Mouse (Mus musculus) forebrain, embryonic 10.5 days (tissue): ENCODE measurements at regions not wholly inside any gene's neighbourhood (a gene's known extent, or its start where the extent isn't known, plus 50 kb on each side); places are given as distances from the start of the nearest gene placed in this dataset.

Experiments
- DNase-seq: peaks from one replicate; pipeline ENCODE4 v3.0.0-alpha.2; 2017; ENCODE audit warnings: low spot score; ENCODE audit errors: extremely low spot score
- H3K27ac ChIP-seq: fragments of 300-500 bp; sonication (generic); 2 replicates; pipeline ENCODE4 v1.5.1; 2016; ENCODE audit warnings: mild to moderate bottlenecking
- H3K27me3 ChIP-seq: fragments of 300-500 bp; sonication (generic); 2 replicates; pipeline ENCODE4 v1.6.1; 2016; ENCODE audit warnings: mild to moderate bottlenecking; ENCODE audit not compliant: poor library complexity, severe bottlenecking
- H3K36me3 ChIP-seq: fragments of 300-500 bp; sonication (generic); replicated peaks from 2 replicates; pipeline ENCODE4 v1.6.1; 2016; ENCODE audit warnings: mild to moderate bottlenecking, moderate library complexity
- H3K4me1 ChIP-seq: fragments of 300-500 bp; sonication (generic); 2 replicates; pipeline ENCODE4 v1.6.1; 2016
- H3K4me3 ChIP-seq: fragments of 300-500 bp; sonication (generic); 2 replicates; pipeline ENCODE4 v1.5.1; 2016; ENCODE audit warnings: mild to moderate bottlenecking, moderate library complexity
- H3K9me3 ChIP-seq: fragments of 300-500 bp; sonication (generic); 2 replicates; pipeline ENCODE4 v1.6.1; 2016; ENCODE audit warnings: mild to moderate bottlenecking, moderate library complexity
- WGBS: fragments of 180-500 bp; shearing (Covaris S2); methylation state at CpG from one replicate; pipeline ENCODE4 v1.1.7; 2016; 5-methylcytosine and 5-hydroxymethylcytosine counted together

DNA sequence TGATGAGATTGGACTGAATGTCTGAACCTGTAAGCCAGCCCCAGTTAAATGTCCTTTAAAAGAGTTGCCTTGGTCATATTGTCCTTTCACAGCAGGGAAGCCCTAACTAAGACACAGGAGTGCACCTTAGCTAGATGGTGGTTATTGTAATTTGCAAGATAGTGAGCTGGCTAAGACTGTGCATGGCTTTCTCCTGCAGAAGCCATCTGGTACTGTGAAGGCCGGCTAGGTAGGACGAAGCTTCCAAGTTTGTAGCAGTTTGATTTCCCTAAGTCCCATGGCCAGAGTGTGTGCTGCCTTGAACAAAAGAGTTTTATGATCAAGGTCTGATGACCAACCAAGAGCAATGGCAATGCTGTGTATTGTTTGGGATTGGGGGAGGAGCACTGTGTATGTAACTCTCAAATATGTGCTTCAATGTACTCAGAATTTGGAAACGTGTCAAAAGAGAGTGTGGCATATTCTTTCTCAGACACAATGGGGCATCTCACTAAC lies 356.6 kb upstream of the Mmadhc start:
- H3K27ac ChIP-seq, result no peak overlapping the region
- no peaks in the 10 kb centered on the region for H3K9me3 ChIP-seq
- DNase-seq, result no peak
- H3K27me3 ChIP-seq, result no peaks in the 10 kb centered on the region
- H3K4me1 ChIP-seq, result peaks cover 19% of the 10 kb centered on the region
- WGBS, result 91% methylated on average over 3 of the region's 3 CpGs
- no peaks in the 10 kb centered on the region for H3K36me3 ChIP-seq
- no peak overlapping the region for H3K4me3 ChIP-seq

GRCm38 (mm10) chr2:50649656-50650055 lies 353.1 kb upstream of the Mmadhc start:
- no peaks in the 10 kb centered on the region for H3K27me3 ChIP-seq
- no peak overlapping the region for H3K27ac ChIP-seq
- no peaks in the 10 kb centered on the region for H3K36me3 ChIP-seq
- H3K4me1 ChIP-seq, result peaks cover 19% of the 10 kb centered on the region
- DNase-seq, result no peak
- no peak overlapping the region for H3K4me3 ChIP-seq
- no peaks in the 10 kb centered on the region for H3K9me3 ChIP-seq
- 79% methylated on average over 3 of the region's 3 CpGs for WGBS

DNA sequence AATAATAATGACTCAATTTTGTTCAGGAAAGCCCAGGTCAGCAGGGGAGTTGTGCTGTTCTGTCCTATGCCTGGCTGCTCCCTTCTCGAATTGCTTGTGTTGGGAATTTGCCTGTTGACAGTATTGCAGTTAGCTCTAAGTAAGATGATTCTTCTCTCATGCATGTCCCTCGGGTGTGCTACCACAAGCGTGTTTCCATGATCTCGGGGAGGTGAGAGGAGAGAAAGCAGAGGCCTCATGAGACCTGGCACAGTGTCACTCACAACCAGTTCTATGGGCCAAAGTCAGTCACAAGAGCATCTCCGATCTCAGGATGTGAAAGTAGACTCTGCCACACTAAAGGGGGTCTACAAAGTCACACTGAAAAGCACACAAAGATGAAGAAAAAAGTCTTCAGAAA lies 346.6 kb upstream of the Mmadhc start:
- Histone ChIP-seq H3K27ac (no peak overlapping the region), H3K27me3 (no peaks in the 10 kb centered on the region), H3K4me3 (no peak overlapping the region), H3K36me3 (no peaks in the 10 kb centered on the region), H3K4me1 (no peaks in the 10 kb centered on the region), H3K9me3 (no peaks in the 10 kb centered on the region)
- 92% methylated on average over 5 of the region's 5 CpGs for WGBS
- DNase-seq, result no peak

DNA sequence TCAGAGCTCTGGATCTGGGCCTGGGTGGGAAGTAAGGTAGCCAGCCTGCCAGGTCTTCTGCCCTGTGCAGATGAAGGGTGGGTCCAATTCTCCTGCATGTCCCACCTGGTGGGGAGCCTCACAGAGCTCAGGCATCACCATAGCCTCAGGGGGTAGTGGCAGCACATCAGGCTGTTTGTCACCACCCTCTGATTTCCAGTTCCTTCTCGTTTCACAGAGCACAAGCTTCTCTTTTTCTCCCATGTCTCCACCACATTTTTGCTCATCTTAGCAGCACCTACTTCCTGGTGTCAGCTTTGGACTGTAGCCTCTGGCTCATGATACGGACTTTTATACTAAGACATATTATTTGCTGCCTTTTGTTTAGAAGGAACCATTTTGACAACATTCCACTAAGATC lies 345.6 kb upstream of the Mmadhc start:
- WGBS, result 75% methylated on average over 2 of the region's 2 CpGs
- no peaks in the 10 kb centered on the region for H3K27me3 ChIP-seq
- H3K4me1 ChIP-seq, result no peaks in the 10 kb centered on the region
- no peak for DNase-seq
- no peaks in the 10 kb centered on the region for H3K9me3 ChIP-seq
- no peak overlapping the region for H3K4me3 ChIP-seq
- no peaks in the 10 kb centered on the region for H3K36me3 ChIP-seq
- H3K27ac ChIP-seq, result no peak overlapping the region

DNA sequence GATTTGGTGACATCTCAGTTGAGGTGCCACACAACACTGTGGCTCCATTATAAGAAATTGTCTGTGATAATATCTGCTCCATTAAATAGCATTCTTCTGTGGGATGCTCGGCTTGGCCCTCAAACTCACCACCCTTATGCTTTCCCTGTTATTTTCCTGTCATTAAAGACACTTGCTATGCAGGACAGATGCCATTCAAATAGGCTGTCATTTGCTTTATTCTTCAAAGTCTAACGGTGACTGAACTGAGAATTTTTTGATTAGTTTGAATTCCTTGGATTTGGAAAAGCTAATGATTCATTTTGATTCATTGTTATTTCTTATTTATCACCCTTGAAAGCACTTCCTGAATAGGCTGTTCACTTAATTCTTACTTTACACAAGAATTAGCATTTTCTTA lies 339.3 kb upstream of the Mmadhc start:
- no peak overlapping the region for H3K4me3 ChIP-seq
- peaks cover 14% of the 10 kb centered on the region for H3K4me1 ChIP-seq
- no peaks in the 10 kb centered on the region for H3K36me3 ChIP-seq
- H3K27ac ChIP-seq, result no peak overlapping the region
- H3K27me3 ChIP-seq, result no peaks in the 10 kb centered on the region
- no peaks in the 10 kb centered on the region for H3K9me3 ChIP-seq
- 63% methylated on average over 2 of the region's 2 CpGs for WGBS
- DNase-seq, result no peak

DNA sequence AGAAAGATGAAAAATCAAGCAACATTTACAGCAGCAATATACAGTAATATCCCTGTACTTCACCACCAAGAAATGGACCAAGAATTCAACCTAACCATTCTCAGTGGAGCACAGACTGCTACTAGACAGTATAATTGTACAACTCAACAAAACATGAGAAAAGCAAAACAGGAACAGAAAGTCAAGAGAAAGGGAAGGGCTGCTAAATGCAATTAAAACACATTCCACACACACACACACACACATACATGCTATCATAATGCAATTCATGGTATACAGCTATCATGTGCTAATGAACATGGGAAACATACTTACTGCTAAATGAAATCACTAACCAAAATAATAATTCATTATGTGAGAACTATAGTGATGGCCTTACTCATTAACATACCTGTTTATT lies 335.2 kb upstream of the Mmadhc start:
- no peak overlapping the region for H3K27ac ChIP-seq
- H3K9me3 ChIP-seq, result no peaks in the 10 kb centered on the region
- no peaks in the 10 kb centered on the region for H3K36me3 ChIP-seq
- H3K4me3 ChIP-seq, result no peak overlapping the region
- peaks cover 14% of the 10 kb centered on the region for H3K4me1 ChIP-seq
- no peak for DNase-seq
- H3K27me3 ChIP-seq, result no peaks in the 10 kb centered on the region

- 85% methylated on average over 2 of the region's 2 CpGs for WGBS
- Histone ChIP-seq H3K9me3 (no peaks in the 10 kb centered on the region), H3K4me1 (peaks cover 2% of the 10 kb centered on the region), H3K27me3 (no peaks in the 10 kb centered on the region), H3K36me3 (no peaks in the 10 kb centered on the region), H3K4me3 (no peak overlapping the region), H3K27ac (no peak overlapping the region)
- DNase-seq, result no peak
Measured at GRCm38 (mm10) chr2:50627501-50627900, 330.9 kb upstream of the Mmadhc start.

DNA sequence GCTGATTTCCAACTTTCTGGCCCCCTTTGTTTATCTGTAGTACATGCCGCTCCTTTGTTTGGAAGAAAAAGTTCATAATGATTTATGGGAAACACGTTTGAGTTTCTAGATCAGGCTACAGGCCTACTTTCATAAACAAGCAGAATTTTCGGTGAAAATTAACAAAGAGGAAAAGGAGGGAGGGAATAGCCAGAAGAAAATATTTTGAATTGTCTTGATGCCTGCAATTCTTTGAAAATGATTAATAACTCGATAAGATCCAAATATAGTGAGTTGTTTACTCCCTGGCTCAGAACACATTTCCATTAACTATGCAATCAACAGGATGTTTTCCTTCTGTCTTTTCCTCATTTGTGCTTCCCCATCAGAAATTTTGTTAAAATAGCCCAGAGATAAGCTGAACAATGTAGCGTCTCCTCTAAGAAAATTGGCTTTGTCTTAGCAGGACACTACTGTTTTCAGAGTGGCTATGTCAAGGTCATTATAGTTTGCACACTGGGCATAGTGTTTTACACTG lies 328.7 kb upstream of the Mmadhc start:
- no peak for DNase-seq
- H3K4me3 ChIP-seq, result no peak overlapping the region
- no peaks in the 10 kb centered on the region for H3K36me3 ChIP-seq
- WGBS, result 92% methylated on average over 5 of the region's 5 CpGs
- H3K27me3 ChIP-seq, result no peaks in the 10 kb centered on the region
- H3K9me3 ChIP-seq, result no peaks in the 10 kb centered on the region
- H3K4me1 ChIP-seq, result no peaks in the 10 kb centered on the region
- no peak overlapping the region for H3K27ac ChIP-seq

DNA sequence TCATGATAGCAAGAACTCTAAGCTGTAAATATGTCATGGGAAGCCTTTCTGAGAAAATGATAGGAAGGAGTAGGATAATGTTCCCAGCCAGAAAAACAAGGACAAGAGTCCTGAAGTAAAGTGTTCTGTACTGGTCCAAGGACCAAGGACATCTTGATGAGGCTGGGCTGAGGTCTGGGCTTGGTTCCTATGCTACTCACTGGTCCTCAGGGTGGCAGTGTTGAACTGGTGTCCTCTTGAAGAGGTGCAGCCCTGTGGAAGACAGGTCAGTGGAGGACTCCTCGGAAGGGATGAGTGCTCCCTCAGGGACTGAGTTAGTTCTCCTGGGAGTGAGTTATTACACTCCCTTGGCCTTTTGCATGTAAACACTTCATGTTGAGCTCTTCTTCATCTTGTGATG lies 312.5 kb upstream of the Mmadhc start:
- no peak for DNase-seq
- WGBS, result 89% methylated on average over 1 of the region's 1 CpGs
- Histone ChIP-seq H3K27ac (no peak overlapping the region), H3K9me3 (no peaks in the 10 kb centered on the region), H3K4me3 (no peak overlapping the region), H3K4me1 (no peaks in the 10 kb centered on the region; the same call in 1 of the 2 replicates), H3K27me3 (no peaks in the 10 kb centered on the region), H3K36me3 (no peaks in the 10 kb centered on the region)

- no peak for DNase-seq
- Histone ChIP-seq H3K4me3 (no peak overlapping the region), H3K27ac (no peak overlapping the region), H3K27me3 (no peaks in the 10 kb centered on the region), H3K9me3 (no peaks in the 10 kb centered on the region), H3K36me3 (no peaks in the 10 kb centered on the region), H3K4me1 (peaks cover 15% of the 10 kb centered on the region)
- 81% methylated on average over 6 of the region's 6 CpGs for WGBS
Measured at GRCm38 (mm10) chr2:50589195-50589594, 292.6 kb upstream of the Mmadhc start.

GRCm38 (mm10) chr2:50588652-50589051 lies 292.1 kb upstream of the Mmadhc start:
- no peaks in the 10 kb centered on the region for H3K27me3 ChIP-seq
- WGBS, result 84% methylated on average over 6 of the region's 6 CpGs
- DNase-seq, result no peak
- H3K9me3 ChIP-seq, result no peaks in the 10 kb centered on the region
- H3K4me1 ChIP-seq, result peaks cover 15% of the 10 kb centered on the region
- H3K27ac ChIP-seq, result no peak overlapping the region
- no peak overlapping the region for H3K4me3 ChIP-seq
- no peaks in the 10 kb centered on the region for H3K36me3 ChIP-seq

DNA sequence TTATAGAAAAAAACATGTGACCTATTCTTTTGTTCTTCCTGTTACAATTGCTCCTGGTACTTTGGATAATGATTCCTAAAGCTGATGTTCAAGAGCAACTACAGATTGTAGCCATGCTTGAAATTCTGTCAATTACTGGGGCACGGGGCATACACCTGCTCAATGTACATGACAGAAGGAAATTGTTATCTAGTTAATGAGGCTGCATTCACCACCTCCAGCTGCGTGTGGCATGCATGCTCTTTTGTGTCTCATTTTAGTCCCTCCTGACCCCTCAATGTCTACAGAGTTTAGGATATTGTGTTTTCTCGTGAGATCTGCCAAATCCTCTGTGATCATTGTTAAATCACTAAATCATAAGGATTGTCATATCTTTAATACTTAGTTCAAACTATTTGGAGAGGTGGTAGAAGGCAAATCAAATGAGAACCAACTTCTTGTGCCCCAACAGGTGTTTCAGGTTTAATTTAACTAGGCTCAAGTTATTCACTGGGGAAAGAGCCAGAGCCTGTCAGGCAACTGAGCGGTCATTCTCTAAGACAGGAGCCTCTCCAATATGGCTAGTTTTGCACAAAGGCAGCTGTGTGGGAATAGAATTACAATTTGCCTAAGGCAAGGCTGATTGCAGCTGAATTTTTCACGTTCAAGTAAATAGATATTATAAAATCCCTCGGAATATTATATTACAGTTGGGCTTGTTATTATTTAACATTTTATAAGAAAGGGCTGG lies 289.9 kb upstream of the Mmadhc start:
- Histone ChIP-seq H3K4me1 (peaks cover 15% of the 10 kb centered on the region), H3K27me3 (no peaks in the 10 kb centered on the region), H3K9me3 (no peaks in the 10 kb centered on the region), H3K4me3 (no peak overlapping the region), H3K27ac (no peak overlapping the region), H3K36me3 (no peaks in the 10 kb centered on the region)
- no peak for DNase-seq
- WGBS, result 60% methylated on average over 6 of the region's 6 CpGs

GRCm38 (mm10) chr2:50579620-50580019 lies 283.0 kb upstream of the Mmadhc start:
- 81% methylated on average over 2 of the region's 2 CpGs for WGBS
- Histone ChIP-seq H3K27ac (no peak overlapping the region), H3K4me1 (peaks cover 7% of the 10 kb centered on the region), H3K4me3 (no peak overlapping the region), H3K9me3 (no peaks in the 10 kb centered on the region), H3K27me3 (no peaks in the 10 kb centered on the region), H3K36me3 (no peaks in the 10 kb centered on the region)
- DNase-seq, result no peak
